Mouse (Mus musculus) T-cell, adult 2 months (primary cell): ENCODE measurements around the gene Armt1.

ENCODE experiments used
- DNase-seq: peaks from one replicate; pipeline ENCODE4 v3.0.0; 2022; ENCODE audit warnings: low spot score

Gene Armt1

GRCm38 (mm10) chr10:4432123-4432931 is at the start of gene Armt1, which contains the start of gene Rmnd1:
Gene Armt1, plus strand, starts transcription at chr10:4432467.
Gene Rmnd1, minus strand, starts transcription at chr10:4432388.
- DNase-seq: peak; percentile 93

- DNase-seq: no peak
Measured at GRCm38 (mm10) chr10:4384244-4384643, 48.0 kb upstream of the Armt1 start.

GRCm38 (mm10) chr10:4386609-4387591 is 45.4 kb upstream of the Armt1 start:
- DNase-seq: peak; percentile 95

GRCm38 (mm10) chr10:4387701-4388383 is 44.4 kb upstream of the Armt1 start, which contains the start of gene Zbtb2:
Gene Zbtb2, minus strand, starts transcription at chr10:4388108.
- DNase-seq: peak; percentile 53

GRCm38 (mm10) chr10:4388384-4388745 is 43.9 kb upstream of the Armt1 start:
- peak; percentile 20 for DNase-seq

- DNase-seq: peak; percentile 24
Measured at GRCm38 (mm10) chr10:4389036-4389435, 43.2 kb upstream of the Armt1 start.

GRCm38 (mm10) chr10:4389461-4390112 is 42.7 kb upstream of the Armt1 start:
- no peak for DNase-seq

- DNase-seq: no peak
Measured at GRCm38 (mm10) chr10:4390550-4390949, 41.7 kb upstream of the Armt1 start.

GRCm38 (mm10) chr10:4391076-4391475 is 41.2 kb upstream of the Armt1 start:
- no peak for DNase-seq

- peak; percentile 53 for DNase-seq
Measured at GRCm38 (mm10) chr10:4391851-4392250, 40.4 kb upstream of the Armt1 start.

- DNase-seq: no peak
Measured at GRCm38 (mm10) chr10:4395321-4395720, 36.9 kb upstream of the Armt1 start.

GRCm38 (mm10) chr10:4398058-4398457 is 34.2 kb upstream of the Armt1 start:
- DNase-seq: no peak

GRCm38 (mm10) chr10:4404895-4405491 is 27.3 kb upstream of the Armt1 start:
- DNase-seq: peak; percentile 51

GRCm38 (mm10) chr10:4405511-4405910 is 26.8 kb upstream of the Armt1 start:
- no peak for DNase-seq

GRCm38 (mm10) chr10:4407191-4407590 is 25.1 kb upstream of the Armt1 start:
- no peak for DNase-seq

- DNase-seq: no peak
Measured at GRCm38 (mm10) chr10:4425245-4425644, 7.0 kb upstream of the Armt1 start.

- no peak for DNase-seq
Measured at GRCm38 (mm10) chr10:4430399-4430798, 1.9 kb upstream of the Armt1 start.

- DNase-seq: no peak
Measured at GRCm38 (mm10) chr10:4430826-4431225, 1.4 kb upstream of the Armt1 start.

GRCm38 (mm10) chr10:4431746-4432122 is 533 bp upstream of the Armt1 start:
- no peak for DNase-seq

GRCm38 (mm10) chr10:4432996-4433755 is 909 bp downstream of the Armt1 start:
- DNase-seq: no peak
